Mouse (Mus musculus) cerebellum, adult (tissue): ENCODE results near the gene Cdh13.
A peak's percentile ranks its signal among the peaks of the same experiment; 100 is the strongest.
"Not testable (repeated sequence)": the region's sequence is repeated elsewhere in the genome, so short reads cannot be mapped to it uniquely, and the experiment has no call there.

Experiments used
- ATAC-seq: cut with Nextera tagmentation; 2 replicates; pipeline ENCODE4 v1.9.2; 2017; ENCODE audit warnings: mild to moderate bottlenecking, moderate library complexity, mixed read lengths; ENCODE audit not compliant: insufficient number of reproducible peaks, low FRiP score, low TSS enrichment

The Cdh13 gene

DNA sequence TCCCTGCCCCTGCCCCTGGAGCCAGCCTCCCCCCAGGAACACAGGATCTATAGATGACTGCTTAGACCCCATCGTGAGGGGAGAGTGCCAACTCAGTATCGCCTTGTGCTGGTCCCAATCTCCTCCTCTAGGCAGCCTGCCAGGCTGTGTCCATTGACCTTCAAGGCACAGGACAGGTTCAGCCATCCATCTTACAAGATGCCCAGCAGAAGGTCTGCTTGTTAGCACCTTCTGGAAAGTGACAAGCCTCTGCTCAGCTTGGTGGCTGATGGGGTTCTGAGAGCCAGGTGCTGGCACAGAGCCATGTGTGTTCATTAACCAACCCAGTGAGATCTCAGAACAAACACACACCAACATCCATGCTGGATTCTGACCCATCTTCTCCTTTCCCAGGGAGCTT, 998.2 kb downstream of the Cdh13 start:
- 0 out of 2 replicates have a peak, but pooled peaks have one; percentile 23 for ATAC-seq

DNA sequence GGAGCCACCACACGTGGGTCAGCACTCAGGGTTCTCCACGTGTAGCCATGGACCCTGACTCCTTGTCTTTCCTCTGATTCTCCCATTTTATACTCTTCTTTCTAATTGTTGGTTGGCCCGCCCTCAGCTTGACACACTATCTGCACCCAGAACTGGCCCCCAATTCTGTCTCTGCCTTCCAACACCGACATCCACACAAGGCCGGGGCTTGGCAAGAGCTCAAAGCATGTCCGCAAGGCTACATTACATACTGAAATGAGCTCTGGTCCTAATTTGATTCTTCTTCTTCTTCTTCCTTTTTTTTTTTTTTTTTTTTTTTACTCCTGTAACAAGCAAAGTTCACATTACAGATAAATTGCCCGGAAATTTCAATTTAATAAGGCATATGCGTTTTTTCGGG, 1001.0 kb downstream of the Cdh13 start:
- ATAC-seq, result no peak

DNA sequence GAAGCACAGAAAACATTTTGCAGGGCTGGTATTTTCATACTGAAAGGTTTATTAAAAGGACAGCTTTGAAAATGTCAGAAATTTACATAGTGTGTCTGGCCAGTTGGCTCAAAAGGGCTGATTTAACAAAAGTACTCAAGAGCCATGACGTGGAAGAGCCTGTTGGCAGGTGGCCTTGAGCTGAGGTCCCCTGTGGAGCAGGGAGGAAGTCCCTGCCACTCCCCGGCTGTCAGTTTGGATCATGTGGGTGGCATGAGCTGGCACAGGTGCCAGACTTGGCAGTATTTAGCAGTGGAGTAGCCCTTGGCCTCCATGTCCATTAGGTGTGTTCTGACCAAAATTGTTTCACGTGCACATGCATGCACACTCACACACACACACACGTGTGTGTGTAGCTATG, 1001.4 kb downstream of the Cdh13 start:
- peak; percentile 89 for ATAC-seq

DNA sequence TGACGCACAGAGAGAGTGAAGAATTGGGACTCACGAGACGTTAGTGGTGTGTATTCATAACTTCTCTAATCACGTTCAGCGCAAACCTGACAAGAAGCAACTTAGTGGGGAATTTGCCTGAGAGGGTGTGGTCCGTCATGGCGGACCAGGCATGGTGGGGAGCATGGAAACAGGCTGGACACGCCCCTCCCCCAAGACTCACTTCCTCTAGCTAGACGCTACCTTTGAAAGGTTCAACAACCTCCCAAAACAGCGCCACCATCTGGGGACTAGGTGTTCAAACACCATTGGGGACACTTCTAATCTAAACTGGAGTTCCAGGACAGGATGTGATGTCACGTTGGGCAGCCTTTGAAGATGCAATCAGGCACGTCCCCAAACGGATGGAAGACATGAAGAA, 1011.9 kb downstream of the Cdh13 start:
- no peak for ATAC-seq

DNA sequence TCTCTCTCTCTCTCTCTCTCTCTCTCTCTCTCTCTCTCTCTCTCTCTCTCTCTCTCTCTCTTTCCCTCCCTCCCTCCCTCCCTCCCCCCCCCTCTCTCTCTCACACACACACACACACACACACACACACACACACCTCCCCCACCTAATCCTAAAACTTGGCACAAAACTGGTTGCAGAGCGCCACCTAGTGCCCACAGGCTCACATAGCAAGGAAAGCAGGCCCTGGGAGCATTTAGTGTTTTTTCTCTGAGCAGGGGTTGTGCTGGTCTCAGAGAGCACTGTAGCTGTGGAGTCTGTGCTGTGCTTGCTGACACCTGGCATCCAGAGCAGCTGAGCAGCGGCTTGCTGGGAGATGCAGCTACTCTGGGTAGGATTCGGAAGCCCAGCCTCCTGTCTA, 1014.2 kb downstream of the Cdh13 start:
- ATAC-seq, result 0 out of 2 replicates have a peak, but pooled peaks have one; percentile 36

DNA sequence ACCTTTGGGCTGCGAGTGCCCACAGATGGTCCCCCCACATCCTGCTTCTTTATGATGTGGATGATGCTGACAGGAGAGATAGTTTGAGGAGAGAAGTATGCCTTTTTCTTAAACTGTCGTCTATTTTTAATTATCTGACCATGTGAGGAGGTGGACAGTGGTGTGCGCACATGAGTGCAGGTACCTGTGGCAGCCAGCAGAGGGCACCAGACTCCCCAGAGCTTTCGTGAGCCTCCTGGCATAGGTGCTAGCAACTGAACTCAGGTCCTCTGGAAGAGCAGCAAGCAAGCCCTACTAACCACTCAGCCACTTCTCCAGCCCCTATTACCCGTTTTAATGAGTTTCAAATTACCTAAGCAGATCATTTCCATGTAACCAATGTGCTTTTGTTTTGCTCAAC, 1016.8 kb downstream of the Cdh13 start:
- ATAC-seq, result no peak

DNA sequence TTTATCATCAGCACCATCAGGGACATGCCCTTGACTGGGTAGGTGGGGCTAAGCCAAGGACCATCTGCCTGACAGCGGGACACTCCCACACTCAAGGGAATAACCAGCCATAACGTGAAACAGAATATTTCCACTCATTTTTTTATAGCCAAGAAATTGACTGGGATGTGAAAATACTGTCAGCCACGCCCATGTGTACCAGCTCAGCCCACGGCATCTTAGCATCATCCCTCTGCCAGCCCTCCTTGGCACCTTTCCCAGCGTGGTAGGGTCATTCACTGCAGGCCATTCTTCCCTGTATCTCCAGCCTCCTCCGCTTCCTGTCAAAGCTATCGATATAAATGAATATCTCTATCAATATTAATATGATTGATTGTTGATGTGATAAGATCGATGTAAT, 1020.7 kb downstream of the Cdh13 start:
- ATAC-seq, result no peak

DNA sequence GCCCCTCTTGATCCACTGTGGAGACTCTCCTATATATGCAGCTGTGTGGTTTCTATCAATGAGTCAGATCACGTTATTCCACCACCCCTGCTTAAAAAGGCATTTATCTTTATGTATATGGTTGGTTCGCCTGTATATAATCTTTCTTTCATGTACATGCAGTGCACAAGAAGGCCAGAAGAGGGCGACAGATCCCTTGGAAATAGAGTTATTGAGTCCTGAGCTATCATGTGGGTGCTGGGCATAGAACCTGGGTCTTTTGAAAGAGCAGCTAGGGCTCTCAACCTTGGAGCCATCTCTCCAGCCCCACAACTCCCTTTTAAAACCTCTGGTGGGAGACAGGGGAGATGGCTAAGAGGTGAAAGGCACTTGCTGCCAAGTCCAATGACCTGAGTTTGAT, 1027.9 kb downstream of the Cdh13 start:
- no peak for ATAC-seq

DNA sequence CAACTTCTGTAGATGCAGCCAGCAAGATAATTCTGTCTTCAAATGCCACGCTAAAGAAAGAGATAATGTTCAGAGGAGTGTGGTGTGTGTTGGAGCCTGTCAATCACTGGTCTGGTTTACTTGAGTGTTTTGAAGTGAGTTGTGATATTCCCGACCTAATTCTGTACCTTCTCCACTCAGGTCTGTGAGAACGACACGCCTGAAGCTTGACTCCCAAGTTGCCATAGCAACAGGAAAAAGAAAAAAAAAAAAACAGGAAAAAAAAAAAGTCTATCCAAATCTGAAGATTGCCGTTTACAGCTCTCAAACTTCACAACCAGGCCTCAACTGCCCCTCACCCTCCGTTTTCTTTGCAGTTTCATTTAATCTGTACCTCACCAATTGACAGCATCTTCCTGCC, 1039.7 kb downstream of the Cdh13 start:
- no peak for ATAC-seq

DNA sequence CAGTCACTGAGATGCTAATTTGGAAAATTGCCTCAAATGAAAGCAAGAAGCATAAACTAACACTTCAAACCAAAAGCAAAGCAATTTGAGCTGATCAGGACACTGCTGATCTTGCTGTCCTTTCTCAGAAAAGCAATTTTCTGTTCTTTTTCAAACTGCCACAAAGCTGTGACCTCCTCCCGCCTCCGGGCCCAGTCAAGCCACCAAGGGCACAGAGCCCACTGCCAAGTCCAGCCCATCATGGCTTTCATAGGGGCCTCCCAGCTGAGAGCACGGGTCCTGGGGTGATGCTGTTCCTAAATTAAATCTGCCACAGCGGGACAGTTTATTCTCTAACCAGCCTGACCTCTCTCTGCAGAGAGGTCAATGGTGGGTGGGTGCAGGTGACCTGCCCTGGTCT, 1056.0 kb downstream of the Cdh13 start:
- ATAC-seq, result no peak

DNA sequence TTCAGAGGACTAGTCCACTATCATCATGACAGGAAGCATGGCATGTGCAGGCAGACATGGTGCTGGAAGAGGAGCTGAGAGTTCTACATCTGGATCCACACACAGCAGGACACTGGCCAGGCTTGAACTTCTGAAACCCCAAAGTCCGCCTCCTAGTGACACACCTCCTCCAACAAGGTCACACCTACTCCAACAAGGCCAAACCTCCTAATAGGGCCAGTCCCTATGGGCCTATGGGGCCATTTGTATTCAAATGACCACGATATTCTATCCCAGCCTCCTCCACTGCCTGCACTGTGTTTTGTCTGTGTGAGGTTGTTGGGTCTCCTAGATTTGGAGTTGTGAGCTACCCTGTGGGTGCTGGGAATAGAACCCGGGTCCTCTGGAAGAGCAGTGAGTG, 1060.1 kb downstream of the Cdh13 start:
- no peak for ATAC-seq

DNA sequence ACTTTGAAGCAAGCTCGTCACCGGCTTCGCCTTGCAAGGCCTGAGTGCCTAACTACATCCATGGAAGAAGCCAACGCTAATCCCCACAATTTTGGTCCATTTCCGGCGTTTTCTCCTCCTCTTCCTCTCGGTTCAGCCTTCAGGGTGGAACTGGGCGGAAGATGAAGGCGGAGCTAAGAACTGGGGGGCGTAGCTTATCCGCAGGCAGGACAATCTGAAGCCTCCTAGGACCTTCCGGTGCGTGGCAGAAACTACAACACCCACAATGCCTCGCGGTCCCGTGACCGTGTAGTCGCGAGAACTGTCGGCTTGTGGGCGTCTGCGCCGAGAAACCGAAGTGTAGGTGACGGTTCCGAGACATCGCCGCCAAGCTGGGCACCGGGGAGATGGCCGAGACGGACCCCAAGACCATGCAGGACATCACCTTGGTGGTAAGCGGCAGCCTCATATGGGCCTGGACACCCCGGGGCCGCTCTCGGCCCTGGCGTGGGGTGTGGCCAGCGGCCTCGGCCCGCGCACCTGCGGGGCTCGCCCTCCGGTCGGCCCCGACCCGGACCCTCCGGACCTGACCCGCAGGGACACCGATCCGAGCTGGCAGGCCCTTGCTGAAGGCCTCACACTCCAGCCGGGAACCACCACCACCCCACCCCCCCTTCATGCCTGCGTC, 1060.8 kb downstream of the Cdh13 start, which contains the start of gene Hsbp1:
Gene Hsbp1 (plus strand): TSS at position 299 of the 667 bp plus-strand sequence.
- peak; percentile 97 for ATAC-seq

DNA sequence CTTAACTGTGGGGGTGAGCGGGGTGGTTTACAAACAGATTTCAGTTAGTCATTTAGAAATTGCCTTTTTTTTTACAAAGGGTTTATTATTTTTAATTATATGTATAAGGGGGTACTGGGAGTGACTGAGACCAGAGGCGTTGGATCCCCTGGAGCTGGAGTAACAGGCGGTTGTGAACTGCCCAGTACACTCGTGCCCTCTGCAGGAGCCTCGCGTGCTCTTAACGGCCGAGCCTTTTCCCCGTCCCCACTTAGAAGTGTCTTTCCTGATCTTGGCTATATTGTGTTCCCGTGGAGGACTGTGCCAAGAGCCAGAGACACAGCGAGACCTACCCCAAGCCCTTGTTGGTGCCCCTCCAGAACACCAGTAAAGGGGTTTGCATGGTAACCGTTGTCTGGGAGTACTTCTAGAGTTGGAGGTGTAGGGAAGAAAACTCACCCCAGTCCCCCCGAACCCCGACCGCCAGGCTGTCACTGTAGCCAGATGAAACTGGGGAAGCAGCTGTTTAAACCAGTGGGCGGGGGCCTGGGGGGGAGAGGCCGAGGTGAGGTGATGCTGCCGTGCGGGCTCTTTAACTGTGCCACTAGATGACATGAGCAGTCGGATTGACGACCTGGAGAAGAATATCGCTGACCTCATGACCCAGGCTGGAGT, 1061.6 kb downstream of the Cdh13 start:
- ATAC-seq, result no peak

DNA sequence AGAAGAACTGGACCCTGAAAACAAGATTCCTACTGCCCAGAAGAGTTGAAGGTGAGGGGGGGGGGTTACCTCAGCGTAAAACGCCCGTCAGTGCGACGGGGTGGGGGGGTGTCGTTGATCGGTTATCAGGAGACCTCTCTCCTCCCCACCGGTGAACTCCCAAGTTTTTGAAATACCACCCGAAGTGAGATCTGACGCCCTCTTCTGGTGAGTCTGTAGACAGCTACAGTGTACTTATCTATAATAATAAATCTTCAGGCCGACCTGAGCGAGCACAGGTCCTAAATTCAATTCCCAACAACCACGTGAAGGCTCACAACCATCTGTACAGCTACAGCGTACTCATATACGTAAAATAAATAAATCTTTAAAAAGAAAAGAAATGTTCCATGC, 1062.1 kb downstream of the Cdh13 start:
- ATAC-seq, result no peak

DNA sequence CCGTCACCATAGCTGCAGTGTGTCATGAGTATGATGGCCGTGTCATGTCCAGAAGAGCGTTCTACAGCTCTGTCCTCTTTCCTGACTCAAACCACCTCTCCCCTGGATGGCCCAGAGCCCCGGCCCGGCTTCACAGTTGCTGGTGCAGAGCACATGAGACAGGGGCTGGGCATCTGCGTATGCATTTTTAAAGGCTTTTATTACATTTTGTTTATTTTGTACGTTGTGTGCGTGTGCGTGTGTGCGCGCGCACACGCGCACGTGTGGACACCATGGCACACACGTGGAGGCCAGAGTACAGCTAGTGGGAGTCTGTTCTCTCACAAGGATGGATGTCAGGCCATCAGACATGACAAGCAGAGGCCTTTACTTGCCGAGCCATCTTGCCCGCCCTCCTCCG, 1068.1 kb downstream of the Cdh13 start:
- no peak for ATAC-seq

DNA sequence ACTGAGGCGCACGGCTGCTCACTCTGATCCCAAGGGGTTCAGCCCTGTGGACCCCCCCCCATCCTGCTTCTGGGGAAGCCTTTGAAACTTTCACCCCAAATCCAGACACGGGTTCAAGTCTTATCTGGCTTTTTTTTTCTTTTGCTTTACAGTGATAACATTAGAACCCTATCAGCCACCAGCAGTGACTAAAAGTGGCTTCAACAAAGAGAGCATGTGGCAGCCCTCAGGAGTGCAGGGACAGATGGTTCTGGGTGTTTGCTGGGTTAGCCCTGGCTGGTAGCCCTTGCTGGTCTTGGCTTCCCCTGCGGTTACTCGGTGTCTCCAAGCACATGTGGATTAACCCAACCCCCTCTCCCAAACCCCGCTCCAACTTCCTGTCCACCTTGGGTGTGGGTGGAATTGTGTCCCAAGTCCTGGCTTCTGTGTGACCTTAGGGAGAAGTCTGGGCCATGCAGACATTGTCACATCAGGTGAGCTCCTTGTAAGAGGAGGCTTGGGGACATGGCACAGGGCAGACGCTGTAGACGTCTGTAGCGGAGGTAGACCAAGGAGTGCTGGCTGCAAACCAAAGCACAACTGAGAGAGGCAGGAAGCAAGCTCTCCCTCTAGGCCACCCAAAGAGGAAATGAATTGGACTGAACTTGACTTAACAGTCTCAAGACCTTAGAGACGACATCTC, 1069.6 kb downstream of the Cdh13 start:
- 0 out of 2 replicates have a peak, but pooled peaks have one; percentile 26 for ATAC-seq

DNA sequence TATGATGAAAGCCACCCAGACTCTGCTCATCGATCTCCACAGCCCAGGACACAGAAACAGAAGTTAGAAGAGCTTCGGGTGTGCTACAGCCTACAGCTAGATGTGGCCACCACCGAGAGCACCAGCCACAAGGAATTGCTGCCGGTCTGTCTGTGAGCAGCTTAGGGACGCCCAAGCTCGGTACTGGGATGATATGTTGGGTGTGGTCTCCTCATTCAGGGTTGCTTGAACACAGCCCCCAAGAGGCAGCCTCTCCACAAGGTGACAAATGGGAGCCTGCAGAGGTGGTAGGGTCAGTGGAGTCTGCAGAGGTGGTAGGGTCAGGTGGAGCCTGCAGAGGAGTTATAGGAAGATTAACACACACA, 1070.1 kb downstream of the Cdh13 start:
- no peak for ATAC-seq

DNA sequence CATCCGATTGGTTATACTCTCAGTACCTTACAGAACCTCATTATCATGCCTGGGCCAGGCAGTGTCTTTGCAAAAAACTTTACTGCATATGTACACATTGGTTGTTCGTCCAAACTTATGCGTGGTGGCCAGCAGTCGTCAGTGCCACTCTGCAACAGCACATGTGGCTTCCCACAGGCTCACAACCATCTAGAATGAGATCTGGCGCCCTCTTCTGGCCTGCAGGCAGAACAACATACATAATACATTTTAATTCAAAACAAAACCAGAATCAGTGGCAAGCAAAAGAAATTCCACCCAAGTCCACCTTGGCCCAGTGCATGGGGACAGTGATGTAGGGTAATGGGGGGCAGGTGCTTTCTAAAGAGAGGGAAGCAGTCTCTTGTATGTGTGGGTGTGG, 1073.1 kb downstream of the Cdh13 start:
- not testable (repeated sequence) for ATAC-seq

DNA sequence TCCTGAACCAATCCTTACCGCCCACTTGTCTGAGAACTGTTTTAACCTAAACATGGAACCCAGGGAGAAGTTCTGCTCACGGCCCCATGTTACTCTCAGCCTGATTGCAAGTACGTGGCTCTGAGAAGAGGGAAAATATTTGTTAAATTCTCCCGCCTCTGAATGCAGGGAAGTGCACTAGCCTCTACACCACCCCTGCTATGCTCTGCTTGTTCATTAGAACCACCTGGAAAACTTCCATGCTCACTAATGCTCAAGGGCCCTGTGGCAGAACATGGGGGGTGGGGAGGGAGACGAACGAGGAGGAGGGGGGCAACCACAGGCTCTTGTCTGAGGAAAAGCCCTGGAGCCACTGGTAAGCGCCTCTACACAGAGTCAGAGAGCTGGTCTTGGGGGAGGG, 1074.6 kb downstream of the Cdh13 start:
- ATAC-seq, result no peak

DNA sequence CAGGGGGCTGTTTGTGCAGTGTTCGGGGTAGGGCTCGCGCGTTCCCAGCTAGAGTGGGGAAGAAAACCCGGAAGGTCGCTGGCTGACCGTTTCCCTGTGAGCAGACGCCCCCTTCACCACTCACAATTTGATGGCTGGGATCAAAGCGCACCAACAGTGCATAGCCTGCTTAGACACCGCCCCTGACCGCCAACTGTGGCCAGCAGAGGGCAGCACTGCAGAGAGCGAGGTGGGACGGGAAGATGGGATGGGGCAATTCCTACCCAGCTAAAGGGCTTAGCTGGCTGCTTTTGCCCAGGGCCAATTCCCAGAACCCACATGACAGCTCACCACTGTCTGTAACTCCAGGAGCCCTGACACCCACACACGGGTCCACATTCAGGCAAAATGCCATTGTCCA, 1075.3 kb downstream of the Cdh13 start:
- ATAC-seq, result no peak

DNA sequence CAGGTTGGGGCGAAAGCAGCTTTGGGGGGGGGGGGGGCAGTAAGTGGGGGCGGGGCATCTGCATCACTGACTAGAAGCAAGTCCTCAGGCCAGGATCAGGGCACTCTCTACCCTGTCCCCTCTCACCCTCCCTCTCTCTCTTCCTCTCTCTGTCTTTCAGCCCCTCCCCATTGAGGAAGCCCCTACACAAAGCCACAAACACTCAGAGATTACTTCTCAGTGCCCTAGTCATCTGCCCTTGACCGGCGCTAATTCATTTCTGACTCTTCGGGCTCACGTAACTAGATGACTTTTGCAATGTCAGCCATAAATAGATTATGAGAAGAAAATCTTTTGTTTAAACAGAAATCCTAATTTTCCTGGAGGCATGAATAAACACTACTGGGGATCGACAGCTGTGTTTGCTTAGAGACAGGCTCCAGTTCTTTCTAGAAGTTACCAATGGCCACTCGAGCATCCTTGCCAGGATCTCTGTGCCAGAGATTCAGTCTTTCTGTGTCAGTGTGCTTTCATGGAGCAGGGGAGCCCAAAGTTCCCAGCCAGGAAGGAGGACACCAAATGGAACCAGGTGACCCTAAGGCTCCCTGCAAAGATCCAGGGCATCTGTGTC, 1077.3 kb downstream of the Cdh13 start:
- no peak for ATAC-seq
